Mouse (Mus musculus) right cerebral cortex, adult 2 months (tissue): ENCODE measurements around the gene Hba-a1.
A peak's percentile ranks its signal among the peaks of the same experiment; 100 is the strongest.
"Not testable (repeated sequence)": the region's sequence is repeated elsewhere in the genome, so short reads cannot be mapped to it uniquely, and the experiment has no call there.

Source experiments
- DNase-seq, 2 experiments: peaks; one replicate each; pipeline ENCODE4 v3.0.0; 2021 to 2022; ENCODE audit warnings: low spot score in 2 of 2

Hba-a1 gene

DNA sequence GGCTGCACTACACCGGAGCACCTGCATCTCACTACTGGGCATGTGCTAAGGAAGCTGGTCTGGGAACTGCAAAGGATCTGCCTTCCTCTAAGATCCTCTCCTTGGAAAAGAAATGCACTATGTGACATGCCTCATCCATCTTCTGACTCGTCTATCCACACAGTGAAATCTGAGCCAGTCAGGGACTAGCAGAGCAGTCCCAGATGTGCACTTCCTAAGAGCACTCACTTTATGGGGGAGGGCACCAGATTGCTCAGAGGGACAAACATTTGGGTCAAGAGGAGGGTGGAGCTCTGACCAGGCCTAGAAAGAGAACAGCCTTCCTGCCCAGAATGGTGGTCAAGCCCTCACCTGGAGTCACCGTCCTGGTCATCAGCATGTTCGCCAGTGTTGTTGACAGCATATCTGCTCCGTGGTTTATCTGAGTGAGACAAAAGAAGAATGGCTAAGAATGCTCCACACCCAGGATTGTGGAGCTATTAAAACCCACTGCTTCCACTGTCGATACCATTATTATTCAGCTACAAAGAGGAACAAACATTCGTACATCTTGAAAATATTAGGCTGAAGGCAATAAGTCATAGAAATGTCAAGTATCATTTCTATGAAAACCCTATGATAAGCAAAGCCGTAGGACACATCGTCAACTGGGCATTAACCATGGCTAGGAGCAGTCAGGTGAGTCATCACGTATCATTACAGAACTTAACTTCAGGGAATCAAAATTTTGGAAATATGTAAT is 20.5 kb upstream of the Hba-a1 start:
- DNase-seq = no peak

DNA sequence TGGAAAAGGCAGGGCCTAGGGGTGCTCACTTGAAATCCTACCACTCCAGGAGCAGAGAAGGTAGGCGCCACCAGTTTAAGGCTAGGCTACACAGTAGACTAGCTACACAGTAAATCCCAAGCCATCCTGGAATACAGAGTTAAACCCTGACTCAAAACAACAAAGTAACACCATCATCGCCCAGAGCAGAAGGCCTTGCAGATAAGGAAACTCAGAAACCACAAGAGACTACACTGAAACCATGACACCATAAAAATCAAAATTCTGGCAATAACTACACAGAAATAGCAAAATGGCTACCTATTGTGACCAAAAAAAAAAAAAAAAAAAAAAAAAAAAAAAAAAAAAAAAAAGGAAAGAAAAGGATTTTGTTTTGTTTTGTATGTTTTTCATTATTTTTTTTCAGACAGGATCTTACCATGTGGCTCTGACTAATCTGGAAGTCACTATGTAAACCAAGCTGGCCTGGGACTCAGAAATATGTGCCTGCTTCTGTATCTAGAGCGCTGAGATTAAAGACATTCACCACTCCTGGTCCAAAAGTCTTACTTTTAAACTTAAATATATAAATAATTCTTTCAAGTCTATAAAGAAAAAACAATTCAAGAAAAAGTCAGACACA is 18.1 kb upstream of the Hba-a1 start:
- DNase-seq = no peak

DNA sequence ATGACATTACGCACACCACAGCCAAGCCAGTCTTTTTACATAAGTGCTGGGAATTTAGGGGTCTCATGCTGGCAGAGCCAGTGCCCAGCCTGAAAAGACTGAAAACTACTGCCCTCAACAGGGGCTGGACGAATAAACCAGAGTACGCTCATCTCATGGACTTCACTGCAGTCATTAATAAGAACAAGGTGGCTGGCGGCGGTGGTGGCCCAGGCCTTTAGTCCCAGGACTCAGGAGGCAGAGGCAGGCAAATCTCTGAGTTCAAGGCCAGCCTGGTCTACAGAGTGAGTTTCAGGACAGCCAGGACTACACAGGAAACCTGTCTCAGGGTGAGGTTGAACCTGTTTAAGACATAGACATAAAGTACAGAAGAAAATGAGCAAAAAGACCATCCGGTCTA is 17.1 kb upstream of the Hba-a1 start:
- no peak for DNase-seq

DNA sequence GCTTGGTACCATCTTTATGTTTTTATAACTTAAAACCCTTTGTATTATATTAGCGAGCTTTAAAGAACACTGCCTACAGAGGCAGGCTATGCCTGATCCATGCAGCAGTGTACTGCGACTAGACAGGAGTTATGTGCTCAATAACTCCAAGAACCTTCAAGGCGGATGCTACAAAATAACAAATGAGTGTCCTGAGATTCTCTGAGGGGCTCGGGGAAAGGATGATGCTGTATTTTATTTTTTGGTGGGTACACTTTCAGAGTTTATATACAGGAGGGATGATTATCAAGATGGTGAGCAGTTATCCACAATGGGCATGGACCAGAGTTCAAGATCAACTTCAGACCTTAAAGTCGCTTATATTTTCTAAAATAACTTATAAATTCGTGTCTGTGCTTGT is 16.5 kb upstream of the Hba-a1 start:
- no peak for DNase-seq

DNA sequence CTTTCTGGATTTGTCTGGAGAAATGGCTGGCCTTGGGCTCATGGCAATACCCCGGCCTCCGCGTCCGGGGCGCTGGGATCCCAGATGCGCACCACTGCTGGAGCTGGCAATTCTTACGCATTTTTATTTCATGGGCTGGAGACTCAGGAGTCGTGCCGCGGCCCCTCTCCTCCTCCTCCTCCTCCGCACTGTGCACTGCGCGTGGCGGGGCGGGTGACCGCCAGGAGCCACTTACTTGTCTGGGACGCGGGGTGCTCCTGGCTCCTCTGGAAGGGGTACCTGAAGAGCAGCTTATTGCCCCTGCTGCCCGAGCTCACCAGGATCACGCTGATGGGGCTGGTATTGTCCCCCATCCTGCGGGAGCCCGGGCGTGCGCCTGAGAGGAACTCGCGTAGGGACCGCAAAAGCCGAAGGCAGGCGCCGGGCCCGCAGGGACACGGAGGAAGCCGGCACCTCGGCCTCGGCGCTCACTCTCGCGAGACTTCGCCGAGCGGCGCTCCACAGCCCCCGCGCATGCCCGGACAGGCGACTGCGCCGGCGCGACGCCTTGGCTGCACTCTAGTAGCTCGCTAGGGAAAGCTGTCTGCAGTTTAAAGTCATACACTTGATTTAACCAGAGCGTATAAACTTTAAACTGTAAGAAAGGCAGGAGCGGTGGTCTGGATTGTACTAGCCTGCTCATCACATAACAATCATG is 16.0 kb upstream of the Hba-a1 start, which contains the start of gene Nprl3:
Gene Nprl3, minus strand, starts transcription at position 520 of the 697 bp plus-strand sequence.
- peak; percentile 96 for DNase-seq

DNA sequence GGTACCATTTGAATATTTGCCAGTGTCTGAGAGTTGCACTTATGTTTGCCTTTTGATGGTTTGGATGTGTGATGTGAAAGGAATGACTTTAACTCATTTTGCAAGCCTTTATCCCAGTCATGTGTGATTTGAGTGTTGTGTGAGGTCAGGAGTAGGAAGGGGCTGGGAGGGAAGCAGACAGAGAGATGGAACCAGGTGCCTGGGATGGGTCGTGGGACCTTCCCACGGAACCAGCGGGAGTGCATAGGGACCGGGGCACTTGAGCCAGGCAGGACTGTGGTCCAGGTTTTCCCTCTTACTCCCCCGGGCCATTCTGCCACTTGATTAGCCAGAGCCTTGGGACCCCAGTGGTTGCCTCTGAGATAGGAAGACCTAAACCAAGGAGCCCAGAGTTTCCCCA is 15.3 kb upstream of the Hba-a1 start:
- no peak for DNase-seq

DNA sequence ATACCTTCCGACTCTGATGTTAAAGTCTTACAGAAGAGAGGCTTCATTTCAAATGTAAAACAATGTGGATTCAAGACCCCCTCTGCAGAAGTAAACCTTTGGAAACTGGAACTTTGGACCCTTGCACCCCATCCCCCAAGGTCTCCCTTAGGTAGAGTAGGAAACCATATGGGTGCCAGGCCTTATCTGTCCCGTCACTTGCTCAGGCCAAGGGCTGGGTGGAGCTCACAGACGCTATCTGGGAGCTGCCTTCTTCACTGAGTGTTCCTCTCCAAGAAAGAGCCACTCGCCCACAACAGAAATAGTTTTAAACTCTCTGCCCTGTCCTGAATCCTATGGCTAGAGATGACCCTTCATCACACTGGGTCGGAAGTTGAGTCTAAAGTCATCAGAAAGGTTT is 14.4 kb upstream of the Hba-a1 start:
- DNase-seq = no peak

DNA sequence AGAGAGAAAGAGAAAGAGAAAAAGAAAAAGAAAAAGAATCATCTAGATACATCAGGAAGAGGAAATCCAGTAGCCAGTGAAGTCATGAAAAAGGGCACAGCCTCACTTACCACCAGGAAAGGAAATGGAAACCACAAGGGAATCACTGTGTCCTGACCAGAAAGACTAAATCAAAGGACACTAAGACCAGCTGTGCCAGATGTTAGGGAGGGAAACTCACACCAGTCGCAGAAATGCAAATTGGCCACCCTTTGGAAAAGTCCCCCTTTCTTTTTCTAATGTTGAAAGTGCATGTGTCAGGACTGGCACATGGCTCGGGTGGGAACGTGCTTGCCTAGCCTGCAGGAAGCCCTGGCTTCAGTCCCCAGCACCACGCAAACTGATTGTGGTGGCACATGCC is 12.1 kb upstream of the Hba-a1 start:
- no peak for DNase-seq

DNA sequence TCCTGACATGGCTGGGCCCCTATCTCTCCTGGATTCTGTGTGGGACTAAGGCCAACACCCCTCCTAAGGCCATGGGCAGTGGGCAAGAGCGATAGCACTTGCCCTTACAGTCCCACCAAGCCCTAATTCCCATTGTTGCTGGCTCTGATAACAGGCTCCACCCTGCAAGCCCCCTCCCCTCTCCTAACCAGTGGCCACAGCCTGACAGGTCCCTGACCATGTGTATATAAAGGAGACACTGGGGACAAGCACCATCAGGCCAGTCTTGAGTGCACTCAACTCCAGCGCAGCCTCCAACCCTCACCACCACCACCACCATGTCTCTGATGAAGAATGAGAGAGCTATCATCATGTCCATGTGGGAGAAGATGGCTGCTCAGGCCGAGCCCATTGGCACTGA is 7.0 kb upstream of the Hba-a1 start, which contains the start of gene Hba-x:
Gene Hba-x, plus strand, starts transcription at position 54 of the 400 bp plus-strand sequence.
- DNase-seq = no peak

DNA sequence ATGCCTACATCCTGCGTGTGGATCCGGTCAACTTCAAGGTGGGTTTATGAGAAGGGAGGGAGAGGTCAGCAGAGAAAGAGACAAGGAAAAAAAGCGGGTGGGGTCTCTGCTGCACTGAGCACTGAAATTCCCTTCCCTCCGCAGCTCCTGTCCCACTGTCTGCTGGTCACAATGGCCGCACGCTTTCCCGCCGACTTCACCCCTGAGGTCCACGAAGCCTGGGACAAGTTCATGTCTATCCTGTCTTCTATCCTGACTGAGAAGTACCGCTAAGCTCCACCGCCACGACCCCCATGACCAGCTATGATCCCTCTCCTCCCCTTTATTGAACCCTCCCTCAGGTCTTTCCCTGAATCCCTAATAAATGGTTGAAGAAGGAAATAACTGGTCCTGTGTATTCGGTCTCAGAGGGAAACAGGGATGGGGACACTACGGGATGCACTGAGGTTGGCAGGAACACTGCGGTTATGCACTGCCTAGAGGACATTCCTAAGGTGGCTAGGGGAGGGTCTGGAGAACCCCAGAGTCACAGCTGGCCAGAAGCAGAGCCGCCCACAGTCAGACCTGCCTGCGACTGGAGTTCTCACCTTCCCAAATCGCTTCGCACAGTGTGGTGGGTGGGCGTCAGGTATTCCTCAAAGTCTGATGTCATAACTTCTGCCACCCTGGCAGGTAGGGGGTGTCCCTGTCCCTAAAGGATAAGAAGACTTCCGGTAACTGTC is 5.4 kb upstream of the Hba-a1 start:
- DNase-seq = no peak

DNA sequence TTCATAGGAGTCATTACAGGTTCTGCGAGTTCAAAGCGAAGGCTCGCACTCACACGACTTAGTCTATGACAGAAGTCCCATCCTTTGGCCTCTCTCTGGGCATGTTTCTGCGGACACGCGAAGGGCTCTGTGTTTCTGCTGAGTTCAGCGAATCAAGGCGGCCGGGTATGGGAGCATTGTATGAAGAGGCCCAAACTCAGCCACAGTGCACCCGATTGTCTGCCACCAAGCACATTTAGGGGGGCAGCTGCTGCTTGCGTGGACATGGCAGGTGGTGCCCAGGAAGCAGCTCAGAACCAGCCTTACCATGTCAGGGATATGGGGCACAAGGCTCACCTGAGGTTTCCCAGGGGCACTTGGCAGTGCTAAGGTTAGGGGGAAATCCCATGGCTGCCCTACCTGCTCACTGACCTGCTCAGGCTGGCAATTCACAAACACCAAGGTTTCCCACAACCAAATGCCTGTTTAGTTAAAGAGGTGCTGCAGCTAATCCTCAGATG is 4.8 kb upstream of the Hba-a1 start:
- no peak for DNase-seq

DNA sequence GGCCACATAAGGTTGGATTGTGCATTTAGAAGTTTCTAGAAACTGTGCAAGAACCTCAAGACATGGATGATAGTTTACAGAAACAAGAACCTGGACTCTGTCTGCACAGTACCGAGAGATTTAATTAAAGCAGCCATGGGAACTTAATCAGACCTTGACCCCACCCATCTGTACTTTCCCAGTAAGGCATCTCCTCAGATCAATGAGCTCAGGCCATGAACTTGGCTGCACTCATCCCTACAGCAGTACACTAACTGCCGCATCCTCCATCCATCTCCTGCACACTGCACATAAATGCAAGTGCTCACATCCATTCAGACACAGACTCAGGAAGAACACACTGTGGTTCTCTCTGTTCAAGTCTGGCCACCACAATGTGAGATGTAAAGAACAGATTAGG is 2.7 kb upstream of the Hba-a1 start:
- DNase-seq = no peak

DNA sequence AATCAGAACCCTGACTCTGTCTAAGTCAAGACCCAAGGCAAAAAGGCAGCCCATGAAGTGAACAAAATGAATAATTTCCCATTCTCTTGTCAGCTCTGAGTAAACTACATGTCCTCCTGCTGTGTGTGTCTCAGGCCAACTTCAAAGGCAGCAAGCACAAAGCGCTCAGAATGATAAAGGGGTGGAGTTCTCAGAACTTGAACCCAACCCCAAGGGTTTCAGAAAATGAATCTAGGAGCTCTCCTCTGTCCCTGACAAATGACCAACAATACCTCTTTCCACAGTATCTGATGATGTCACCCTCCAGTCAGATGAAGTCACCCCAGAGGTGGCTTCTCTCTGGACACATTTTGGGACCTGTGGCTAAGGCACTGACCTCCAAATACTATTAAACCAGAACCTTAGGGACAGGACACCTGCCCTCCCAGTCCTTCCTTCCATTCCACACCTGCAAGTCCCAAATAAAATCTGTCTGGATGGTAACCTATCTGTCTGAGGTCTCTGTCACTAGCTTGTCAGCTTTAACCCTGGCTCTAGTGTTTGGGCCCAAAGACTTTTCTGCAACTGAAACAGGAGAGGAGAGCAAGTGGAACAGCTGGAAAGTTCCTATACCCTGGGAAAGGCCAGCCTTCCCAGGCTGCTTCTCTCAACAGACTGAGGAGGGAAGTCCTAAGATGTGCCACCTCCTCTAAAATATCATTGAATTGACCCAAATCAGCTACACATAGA is 1.7 kb upstream of the Hba-a1 start:
- DNase-seq = no peak

DNA sequence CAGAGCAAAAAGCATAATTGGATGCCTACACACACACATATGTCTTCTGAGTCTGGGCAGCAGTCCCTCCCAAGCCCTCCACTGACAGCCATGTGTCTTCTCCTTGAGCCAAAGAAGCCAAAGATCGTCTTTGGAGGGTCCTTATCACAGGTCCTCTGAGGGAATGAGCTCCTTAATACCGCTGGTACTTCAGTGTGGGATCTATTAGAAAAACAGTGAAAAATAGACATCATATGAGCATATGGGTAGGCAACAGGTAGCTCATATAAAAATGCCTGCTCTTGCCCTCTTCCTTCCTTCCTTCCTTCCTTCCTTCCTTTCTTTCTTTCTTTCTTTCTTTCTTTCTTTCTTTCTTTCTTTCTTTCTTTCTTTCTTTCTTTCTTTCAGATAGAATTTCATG is 1.3 kb downstream of the Hba-a1 start:
- DNase-seq = not testable (repeated sequence)

DNA sequence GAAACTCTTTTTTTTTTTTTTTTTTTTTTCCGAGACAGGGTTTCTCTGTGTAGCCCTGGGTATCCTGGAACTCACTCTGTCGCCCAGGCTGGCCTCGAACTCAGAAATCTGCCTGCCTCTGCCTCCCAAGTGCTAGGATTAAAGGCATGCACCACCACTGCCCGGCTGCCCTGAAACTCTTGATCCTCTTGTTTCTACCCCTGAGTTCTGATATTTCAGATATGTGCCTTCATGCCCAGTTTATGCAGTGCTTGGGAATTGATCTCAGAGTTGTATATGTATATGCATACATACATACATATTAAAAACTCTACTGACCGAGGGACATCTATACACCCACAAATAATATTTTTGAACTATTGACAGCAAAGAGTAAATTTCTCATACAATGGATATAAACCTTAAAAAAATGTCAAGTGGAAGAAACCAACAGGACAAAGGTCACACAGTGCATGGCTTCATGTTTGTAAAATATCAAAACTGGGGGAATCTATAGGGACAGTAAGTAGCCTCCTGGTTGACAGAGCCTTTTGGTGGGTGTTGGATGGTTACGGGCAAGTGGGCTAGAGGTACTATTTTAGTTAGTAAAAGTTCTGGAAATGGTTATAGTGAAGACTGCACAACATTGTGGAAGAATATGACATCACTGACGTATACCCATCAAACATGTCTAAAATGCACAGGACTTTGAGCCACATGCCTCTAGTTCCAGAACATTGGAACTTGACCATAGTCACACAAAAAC is 1.9 kb downstream of the Hba-a1 start:
- no peak for DNase-seq

DNA sequence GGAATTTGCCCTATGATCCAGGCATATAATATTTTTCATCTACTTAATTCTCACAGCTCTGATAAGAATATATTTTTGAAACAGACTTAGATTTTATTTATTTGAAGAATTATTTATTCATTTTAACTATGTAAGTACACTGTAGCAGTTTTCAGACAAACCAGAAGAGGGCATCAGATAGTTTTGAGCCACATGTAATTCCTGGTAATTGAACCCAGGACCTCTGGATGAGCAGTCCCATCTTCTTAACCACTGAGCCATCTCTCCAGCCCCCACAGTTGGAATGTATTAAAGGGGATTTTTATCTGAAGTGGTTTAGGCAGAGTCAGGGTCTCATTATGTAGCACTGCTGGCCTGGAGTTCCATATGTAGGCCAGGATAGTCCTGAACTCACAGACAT is 2.6 kb downstream of the Hba-a1 start:
- not testable (repeated sequence) for DNase-seq

DNA sequence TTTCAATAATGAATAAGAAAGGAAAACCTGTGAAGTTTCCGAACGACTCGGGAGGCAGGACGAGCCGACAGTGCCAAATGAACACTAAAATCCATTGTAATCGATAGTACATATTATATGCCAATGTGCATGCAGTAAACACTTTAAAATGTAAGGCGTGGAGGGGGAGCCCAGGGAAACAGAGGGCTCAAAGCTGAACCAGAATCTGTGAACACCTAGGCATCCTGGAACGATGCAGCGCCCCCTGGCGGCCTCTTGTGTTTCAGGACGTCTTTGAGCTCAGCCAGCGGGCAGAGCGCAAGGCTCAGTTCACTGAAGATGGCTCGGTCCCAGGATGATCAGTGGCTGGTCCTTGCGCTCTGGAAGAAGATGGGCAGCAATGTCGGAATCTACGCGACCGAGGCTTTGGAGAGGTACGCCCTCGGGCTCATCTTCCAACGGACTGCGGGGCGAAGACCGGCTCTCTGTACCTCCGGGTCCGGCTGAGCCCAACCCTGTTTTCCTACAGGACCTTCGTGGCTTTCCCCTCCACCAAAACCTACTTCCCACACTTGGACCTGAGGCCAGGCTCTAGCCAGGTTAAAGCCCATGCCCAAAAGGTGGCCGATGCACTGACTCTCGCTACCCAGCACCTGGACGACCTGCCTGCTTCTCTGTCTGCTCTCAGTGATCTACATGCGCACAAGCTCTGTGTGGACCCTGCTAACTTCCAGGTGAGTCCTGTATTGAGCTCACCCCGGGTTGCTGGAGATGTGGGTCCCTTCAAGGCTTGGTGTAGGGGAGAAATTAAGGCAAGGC is 3.6 kb downstream of the Hba-a1 start, which contains the start of gene Hbq1b:
Gene Hbq1b, plus strand, starts transcription at position 271 of the 798 bp plus-strand sequence.
- peak; percentile 82 to 88 for DNase-seq

DNA sequence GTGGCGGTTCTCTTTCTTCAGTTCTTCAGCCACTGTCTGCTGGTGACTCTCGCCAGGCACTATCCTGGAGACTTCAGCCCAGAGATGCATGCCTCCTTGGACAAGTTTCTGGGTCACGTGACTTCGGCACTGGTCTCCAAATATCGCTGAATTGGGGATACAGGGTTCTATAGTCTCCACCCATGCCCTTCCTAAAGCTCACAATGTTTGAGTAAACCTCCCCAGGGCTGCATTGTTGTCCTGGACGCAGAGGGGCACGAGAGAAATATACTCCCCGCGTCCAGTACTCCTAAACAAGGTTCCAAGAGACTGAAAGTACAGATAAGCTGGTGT is 4.1 kb downstream of the Hba-a1 start:
- no peak for DNase-seq

DNA sequence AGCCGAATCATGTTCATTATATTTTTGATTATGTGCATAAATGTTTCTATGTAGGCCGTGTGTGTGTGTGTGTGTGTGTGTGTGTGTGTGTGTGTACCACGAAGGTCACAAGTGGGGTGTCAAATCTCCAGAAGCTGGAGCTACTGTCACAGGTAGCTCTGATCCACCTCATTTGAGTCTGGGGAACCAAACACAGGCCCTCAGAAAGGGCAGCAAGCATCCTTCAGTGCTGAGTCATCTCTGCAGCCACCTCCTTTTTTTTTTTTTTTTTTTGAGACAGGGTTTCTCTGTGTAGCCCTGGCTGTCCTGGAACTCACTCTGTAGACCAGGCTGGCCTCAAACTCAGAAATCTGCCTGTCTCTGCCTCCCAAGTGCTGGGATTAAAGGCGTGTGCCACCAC is 9.5 kb downstream of the Hba-a1 start:
- not testable (repeated sequence) for DNase-seq

DNA sequence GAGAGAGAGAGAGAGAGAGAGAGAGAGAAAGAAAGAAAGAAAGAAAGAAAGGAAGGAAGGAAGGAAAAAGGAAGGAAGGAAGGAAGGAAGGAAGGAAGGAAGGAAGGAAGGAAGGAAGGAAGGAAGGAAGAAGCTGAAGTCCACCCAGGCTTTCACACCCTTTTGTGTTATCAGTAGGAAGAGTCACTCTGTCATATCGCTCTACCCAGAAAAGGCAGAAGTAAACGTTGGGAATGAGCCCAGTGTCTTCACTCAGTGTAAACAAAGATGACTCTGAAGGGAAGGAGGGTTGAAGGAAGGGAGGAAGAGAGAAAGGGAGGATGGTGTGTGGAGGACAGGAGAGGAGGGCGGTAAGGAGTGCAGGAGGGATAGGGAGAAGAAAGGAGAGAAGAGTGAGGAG is 10.2 kb downstream of the Hba-a1 start:
- not testable (repeated sequence) for DNase-seq
